Mouse (Mus musculus) neural tube, embryonic 14.5 days (tissue): ENCODE results near the gene Vsig2. TPM values are rescaled to one million over a fixed set of nuclear protein-coding genes. Genes with fewer than 3 reads are reported as not detected.

ENCODE experiments used
- ATAC-seq: fragments of 200-750 bp; cut with Nextera tagmentation; 2 replicates; pipeline ENCODE4 v1.8.0; 2017; ENCODE audit warnings: low read depth, mild to moderate bottlenecking, moderate TSS enrichment, moderate library complexity
- H3K27ac ChIP-seq: fragments of 300-500 bp; sonication (generic); 2 replicates; pipeline ENCODE4 v1.5.1; 2014; ENCODE audit warnings: low read depth, mild to moderate bottlenecking, control low read depth, low read length, moderate library complexity, mixed read lengths
- H3K27me3 ChIP-seq: fragments of 300-500 bp; sonication (generic); 2 replicates; pipeline ENCODE4 v1.6.1; 2014; ENCODE audit warnings: low read length; ENCODE audit not compliant: control insufficient read depth, insufficient read depth
- H3K36me3 ChIP-seq: fragments of 300-500 bp; sonication (generic); 2 replicates; pipeline ENCODE4 v1.6.1; 2014; ENCODE audit warnings: low read length, mixed read lengths; ENCODE audit not compliant: control insufficient read depth, insufficient read depth
- H3K4me1 ChIP-seq: fragments of 300-500 bp; sonication (generic); 2 replicates; pipeline ENCODE4 v1.6.1; 2014; ENCODE audit warnings: low read length; ENCODE audit not compliant: control insufficient read depth, insufficient read depth
- H3K4me2 ChIP-seq: fragments of 300-500 bp; sonication (generic); 2 replicates; pipeline ENCODE4 v1.6.1; 2014; ENCODE audit warnings: mild to moderate bottlenecking, low read depth, low read length, control low read depth
- H3K4me3 ChIP-seq: fragments of 300-500 bp; sonication (generic); 2 replicates; pipeline ENCODE4 v1.5.1; 2014; ENCODE audit warnings: low read depth, low read length, control low read depth, mixed read lengths
- H3K9ac ChIP-seq: fragments of 300-500 bp; sonication (generic); replicated peaks from 2 replicates; pipeline ENCODE4 v1.6.1; 2014; ENCODE audit warnings: low read depth, mild to moderate bottlenecking, control low read depth, low read length, mixed read lengths
- H3K9me3 ChIP-seq: fragments of 300-500 bp; sonication (generic); 2 replicates; pipeline ENCODE4 v1.6.1; 2016; ENCODE audit warnings: low read length; ENCODE audit not compliant: control insufficient read depth
- WGBS: fragments of 180-500 bp; shearing (Covaris S2); extraction: QIAGEN DNeasy Blood & Tissue Kit; methylation state at CpG from one replicate; pipeline ENCODE4 v1.1.7; 2014; 5-methylcytosine and 5-hydroxymethylcytosine counted together
- polyA plus RNA-seq: library from polyadenylated mRNA; unstranded; fragments of >200 nt; fragmentation: Nextera tagmentation; extraction: Ambion mirVana; gene quantifications from 2 replicates; pipeline ENCODE4 v1.2.1, GENCODE M21; 2014

The Vsig2 gene
- polyA plus RNA-seq, 1 experiment from 2014 or later = 0.76 TPM

DNA sequence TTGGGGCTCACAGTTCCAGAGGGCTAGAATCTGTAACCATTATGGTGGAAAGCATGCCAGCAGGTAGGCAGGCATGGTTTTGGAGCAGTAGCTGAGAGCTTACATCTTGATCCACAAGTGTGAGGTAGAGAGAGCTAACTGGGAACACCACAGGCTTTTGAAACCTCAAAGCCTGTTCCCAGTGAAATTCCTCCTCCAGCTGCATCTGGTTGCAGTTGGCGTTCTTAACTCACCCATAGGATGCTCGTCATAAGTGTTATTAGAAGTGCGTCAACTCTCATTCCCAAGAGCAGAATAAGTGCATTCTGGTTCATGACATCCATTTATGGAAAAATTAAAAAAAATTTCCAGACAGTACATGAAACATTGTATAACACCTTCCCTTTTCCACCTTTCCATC is 54.6 kb downstream of the Vsig2 start:
- H3K4me3 ChIP-seq = no peak overlapping the region
- no peak overlapping the region for H3K27ac ChIP-seq
- 91% methylated on average over 3 of the region's 3 CpGs for WGBS
- H3K27me3 ChIP-seq = no peaks in the 10 kb centered on the region
- H3K9ac ChIP-seq = no peak overlapping the region
- H3K9me3 ChIP-seq = no peaks in the 10 kb centered on the region
- H3K4me1 ChIP-seq = no peaks in the 10 kb centered on the region
- H3K36me3 ChIP-seq = no peaks in the 10 kb centered on the region
- ATAC-seq = no peak
- no peak overlapping the region for H3K4me2 ChIP-seq

Other genes with a start within 250 kb of the Vsig2 start
- gene Ccdc15, start 190.8 kb upstream of the Vsig2 start, polyA plus RNA-seq = 7.4 and 8.7 TPM in 2 replicates
- 10.5 and 20.8 TPM in 2 replicates for gene Hepacam, start 171.9 kb upstream of the Vsig2 start, polyA plus RNA-seq
- gene Robo4, start 137.4 kb upstream of the Vsig2 start, polyA plus RNA-seq = 2.4 and 3.7 TPM in 2 replicates
- gene Robo3, start 106.0 kb upstream of the Vsig2 start, polyA plus RNA-seq = 13.6 and 25.1 TPM in 2 replicates
- gene Msantd2, start 49.9 kb upstream of the Vsig2 start, polyA plus RNA-seq = 36.2 and 39.5 TPM in 2 replicates
- 24.0 and 42.5 TPM in 2 replicates for gene Esam, start 11.2 kb upstream of the Vsig2 start, polyA plus RNA-seq
- gene Nrgn, start 13.6 kb downstream of the Vsig2 start, polyA plus RNA-seq = 3.5 and 6.9 TPM in 2 replicates
- gene Siae, start 16.4 kb downstream of the Vsig2 start, polyA plus RNA-seq = 12.1 and 12.4 TPM in 2 replicates
- 10.5 and 11.2 TPM in 2 replicates for gene Spa17, start 74.5 kb downstream of the Vsig2 start, polyA plus RNA-seq
- 81.4 and 94.0 TPM in 2 replicates for gene Tbrg1, start 118.1 kb downstream of the Vsig2 start, polyA plus RNA-seq
- not detected in 2 replicates for gene Panx3, start 130.0 kb downstream of the Vsig2 start, polyA plus RNA-seq
- gene Olfr160, start 177.0 kb downstream of the Vsig2 start, polyA plus RNA-seq = not detected in 2 replicates
- not detected in 2 replicates for gene Olfr874, start 205.9 kb downstream of the Vsig2 start, polyA plus RNA-seq
- not detected in 2 replicates for gene Olfr875, start 232.6 kb downstream of the Vsig2 start, polyA plus RNA-seq